Mouse (Mus musculus): ENCODE data around the gene Adcy4.

Gene Adcy4

GRCm38 (mm10) chr14:55783958-55784235, at the start of gene Adcy4:
TSS of gene Adcy4 (minus strand) at chr14:55784095.
- no peak for DNase-seq (ENCODE audit: low read depth, low spot score)

GRCm38 (mm10) chr14:55833126-55833525, 49.2 kb upstream of the Adcy4 start:
- DNase-seq (ENCODE audit: low read depth, low spot score) = no peak

DNA sequence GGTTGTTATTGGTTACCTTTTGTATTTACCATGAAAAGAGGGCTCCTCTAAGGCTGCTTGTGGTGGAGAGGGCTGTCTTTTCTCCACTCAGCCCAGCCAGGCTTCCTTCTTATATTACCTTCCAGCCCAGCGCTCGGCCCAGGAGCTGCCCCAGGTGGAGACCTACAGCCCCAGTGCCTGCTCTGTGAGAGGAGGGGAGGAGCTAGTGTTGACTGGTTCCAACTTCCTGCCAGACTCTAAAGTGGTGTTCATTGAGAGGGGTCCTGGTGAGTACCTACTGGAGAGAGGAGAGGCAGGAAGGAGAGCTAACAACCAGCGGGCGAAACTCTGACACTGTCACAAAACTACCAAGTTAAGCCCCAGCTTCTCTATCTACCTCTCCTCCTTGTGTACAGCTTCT, 46.4 kb upstream of the Adcy4 start:
- DNase-seq (ENCODE audit: low read depth, low spot score) = no peak

DNA sequence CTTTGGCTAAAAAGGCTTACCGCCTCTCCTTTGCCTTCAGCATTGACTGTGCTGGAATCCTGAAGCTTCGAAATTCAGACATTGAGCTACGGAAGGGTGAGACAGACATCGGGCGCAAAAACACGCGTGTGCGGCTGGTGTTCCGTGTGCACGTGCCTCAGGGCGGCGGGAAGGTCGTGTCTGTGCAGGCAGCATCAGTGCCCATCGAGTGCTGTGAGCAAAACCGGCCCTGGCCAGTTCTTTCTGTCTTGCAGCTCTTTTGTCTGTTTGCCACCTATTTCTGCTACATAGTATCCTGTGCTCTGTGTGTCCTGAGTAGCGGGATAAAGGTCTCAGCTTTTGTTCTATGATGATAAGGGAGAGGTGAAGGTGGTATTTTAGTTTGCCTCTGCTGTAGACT, 46.0 kb upstream of the Adcy4 start:
- DNase-seq (ENCODE audit: low read depth, low spot score) = no peak

DNA sequence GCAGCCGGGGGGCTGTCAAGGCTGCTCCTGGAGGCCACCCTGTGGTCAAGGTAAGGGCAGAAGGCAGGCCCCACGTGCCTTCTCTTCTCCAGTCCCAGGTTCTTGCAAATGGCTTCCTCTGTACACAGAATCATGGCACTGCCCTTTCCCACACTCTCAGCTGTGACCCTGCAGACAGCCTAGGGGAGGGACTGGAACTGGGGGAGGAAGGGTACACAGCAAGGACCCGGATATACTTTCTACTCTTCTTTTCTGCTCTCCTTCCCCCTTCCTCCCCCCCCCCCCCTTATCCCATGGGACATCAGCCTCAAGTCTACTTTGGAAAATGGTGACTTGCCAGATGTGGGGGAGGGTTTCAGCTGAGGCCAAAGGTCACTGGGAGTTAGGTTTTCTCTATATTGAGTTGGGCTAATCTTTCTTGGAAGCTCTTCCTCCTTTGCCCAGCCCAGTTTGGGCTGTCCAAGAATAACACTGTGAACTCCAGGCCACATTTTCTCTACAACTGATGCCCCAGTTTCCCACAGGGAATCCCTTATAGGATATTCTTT, 44.9 kb upstream of the Adcy4 start:
- no peak for DNase-seq (ENCODE audit: low read depth, low spot score)

- no peak for DNase-seq (ENCODE audit: low read depth, low spot score)
Observed at GRCm38 (mm10) chr14:55826551-55827340, 42.9 kb upstream of the Adcy4 start.

DNA sequence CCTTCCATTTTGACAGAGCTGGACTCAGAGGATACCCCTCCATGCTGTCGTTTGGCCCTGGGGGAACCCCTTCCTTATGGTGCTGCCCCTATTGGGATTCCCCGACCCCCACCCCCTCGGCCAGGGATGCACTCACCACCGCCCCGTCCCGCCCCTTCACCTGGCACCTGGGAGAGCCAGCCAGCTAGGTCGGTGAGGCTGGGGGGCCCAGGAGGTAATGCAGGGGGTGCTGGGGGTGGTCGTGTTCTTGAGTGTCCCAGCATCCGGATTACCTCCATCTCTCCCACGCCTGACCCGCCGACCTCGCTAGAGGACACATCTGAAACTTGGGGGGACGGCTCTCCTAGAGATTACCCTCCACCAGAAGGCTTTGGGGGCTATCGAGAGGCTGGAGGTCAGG, 42.2 kb upstream of the Adcy4 start:
- DNase-seq (ENCODE audit: low read depth, low spot score) = no peak

- DNase-seq (ENCODE audit: low read depth, low spot score) = no peak
Observed at GRCm38 (mm10) chr14:55825216-55826051, 41.5 kb upstream of the Adcy4 start.

DNA sequence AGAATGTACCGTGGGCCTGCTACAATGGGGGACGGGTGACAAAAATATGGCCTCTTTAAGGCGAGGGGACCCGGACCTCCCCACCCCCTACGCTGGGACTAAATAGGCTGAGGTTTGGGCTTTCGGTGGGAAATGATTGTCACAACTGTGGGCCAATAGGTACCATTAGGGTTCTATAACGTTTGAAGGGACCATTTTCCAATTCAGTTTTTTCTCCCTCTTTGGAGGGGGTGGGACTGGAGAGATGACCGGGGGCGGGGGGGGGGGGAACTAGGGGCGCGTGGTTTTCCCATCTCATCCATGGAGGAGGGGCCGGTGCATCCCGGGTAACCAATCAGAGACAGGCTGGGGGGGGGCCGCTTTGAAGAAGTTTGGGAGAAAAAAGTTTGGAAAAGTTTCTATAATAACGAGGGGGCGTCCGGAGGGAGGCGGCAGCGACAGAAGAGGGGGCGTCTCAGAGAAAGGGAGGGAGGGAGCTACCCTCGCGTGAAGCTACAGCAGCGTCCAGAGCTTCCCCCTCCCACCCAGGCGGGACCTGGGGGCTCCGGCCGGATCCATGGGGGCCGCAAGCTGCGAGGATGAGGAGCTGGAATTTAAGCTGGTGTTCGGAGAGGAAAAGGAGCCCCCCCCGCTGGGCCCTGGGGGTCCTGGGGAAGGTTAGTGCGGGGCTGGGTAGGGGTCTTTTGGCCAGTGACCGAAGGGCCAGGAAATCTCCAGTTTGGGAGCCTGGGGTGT, 40.8 kb upstream of the Adcy4 start:
- DNase-seq (ENCODE audit: low read depth, low spot score) = no peak

GRCm38 (mm10) chr14:55824001-55824480, 40.1 kb upstream of the Adcy4 start:
- no peak for DNase-seq (ENCODE audit: low read depth, low spot score)

DNA sequence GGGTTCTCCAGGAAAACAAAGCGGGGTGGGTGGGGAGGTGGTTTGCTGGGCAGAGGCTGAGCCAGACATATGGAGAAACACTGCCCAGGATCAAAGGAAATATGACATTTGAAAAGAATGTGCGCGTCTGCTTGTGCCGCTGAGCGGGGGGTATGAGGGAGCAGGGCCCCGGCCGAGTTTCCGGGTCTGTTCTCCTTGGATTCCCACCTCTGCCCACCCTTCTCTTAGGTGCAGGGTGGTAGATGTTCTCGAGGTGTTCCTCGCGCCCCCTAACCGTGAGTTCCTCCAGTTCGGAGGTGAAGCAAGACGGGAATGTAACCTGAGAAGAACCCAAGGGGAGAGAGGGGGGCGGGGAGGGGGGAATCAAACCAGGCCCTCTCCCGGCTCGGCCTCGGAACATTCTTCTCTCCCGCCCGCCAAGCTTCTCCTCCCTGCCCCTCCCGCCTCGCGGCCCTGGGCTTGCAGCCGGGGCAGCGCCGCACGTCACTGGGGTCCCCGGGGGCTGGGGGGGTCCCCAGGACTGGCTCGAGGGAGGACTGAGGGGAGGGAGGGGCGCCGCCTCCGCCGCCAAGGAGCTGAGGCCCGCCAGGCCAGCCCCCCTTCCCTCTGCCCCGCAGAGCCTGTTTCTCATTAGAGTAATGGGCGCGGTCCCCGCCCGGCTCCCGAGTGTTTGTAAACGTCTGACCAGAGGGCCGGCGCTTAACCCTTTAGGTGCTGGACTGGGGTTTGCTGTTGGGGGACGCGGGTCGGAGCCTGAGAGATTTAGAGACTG, 39.3 kb upstream of the Adcy4 start, which contains the start of gene Nfatc4:
TSS of gene Nfatc4 (plus strand) at position 154 of the 772 bp plus-strand sequence.
- DNase-seq (ENCODE audit: low read depth, low spot score) = no peak

GRCm38 (mm10) chr14:55822435-55822990, 38.6 kb upstream of the Adcy4 start:
- peak; percentile 91 for DNase-seq (ENCODE audit: low read depth, low spot score)

DNA sequence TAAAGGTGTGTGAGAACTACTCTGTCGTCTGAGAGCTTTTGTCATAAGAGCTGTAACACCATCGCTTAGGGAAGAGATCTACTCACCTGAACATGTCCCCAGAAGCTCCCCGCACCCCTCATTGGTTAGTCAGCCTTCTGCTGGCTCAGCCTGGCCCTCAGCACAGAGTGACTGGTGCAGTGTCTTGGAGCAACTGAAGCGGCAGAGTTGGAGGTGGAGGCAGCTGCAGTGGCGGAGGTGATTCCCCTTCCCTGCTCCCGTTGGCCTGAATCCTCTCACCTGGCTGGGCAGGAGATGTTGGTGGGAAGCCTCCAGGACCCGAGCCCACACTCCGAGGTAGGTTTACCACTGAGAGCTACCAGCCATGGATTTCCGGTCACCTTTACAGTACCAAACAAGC, 36.7 kb upstream of the Adcy4 start:
- DNase-seq (ENCODE audit: low read depth, low spot score) = no peak

DNA sequence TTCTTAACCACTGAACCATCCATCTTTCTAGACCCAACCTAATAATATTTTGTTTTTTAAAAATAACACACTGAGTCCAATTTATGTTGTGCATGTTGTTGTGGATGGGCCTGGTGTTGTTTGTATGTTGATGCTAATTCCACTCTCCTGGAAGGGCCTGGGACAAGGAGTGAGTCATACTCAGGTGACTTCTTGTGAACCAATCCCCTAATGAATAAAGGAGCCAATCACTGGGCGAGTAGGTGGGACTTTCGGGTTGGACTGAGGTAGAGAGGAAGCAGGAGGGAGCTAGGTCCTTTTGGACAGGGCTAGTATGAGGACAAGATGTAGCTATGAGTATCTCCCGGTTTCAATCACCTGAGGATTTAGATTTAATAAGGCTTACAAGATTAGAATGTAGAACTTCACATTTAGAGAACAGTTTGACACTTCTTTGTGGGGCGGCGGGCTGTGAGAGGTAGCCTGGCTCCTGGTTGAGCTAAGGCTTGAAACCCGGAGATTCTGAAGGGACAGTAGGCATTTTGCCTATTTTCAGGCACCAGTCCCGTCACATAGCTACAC, 36.0 kb upstream of the Adcy4 start:
- no peak for DNase-seq (ENCODE audit: low read depth, low spot score)

DNA sequence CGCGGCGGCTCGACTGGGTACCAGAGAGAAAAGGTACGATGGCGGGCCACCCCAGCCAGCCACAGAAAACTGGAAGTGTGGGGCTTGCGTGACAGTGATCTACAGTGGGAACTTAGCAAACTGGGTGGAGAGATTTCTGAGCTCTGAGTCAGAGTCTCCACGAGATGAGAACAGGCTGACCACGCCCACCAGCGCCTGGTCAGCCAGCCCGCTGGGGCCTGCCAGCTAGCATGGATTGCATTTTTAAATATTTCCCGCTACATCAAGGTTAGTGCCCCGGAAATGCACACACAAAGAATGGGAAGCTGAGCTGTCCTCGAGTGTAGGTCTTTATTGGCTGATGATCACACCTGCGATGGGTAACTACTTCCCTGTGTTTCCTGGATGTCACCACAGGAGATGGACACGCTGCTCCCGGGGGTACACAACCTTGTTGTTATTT, 31.4 kb upstream of the Adcy4 start:
- peak; percentile 58 for DNase-seq (ENCODE audit: low read depth, low spot score)

- DNase-seq (ENCODE audit: low read depth, low spot score) = peak; percentile 87
Observed at GRCm38 (mm10) chr14:55814885-55815284, 31.0 kb upstream of the Adcy4 start.

DNA sequence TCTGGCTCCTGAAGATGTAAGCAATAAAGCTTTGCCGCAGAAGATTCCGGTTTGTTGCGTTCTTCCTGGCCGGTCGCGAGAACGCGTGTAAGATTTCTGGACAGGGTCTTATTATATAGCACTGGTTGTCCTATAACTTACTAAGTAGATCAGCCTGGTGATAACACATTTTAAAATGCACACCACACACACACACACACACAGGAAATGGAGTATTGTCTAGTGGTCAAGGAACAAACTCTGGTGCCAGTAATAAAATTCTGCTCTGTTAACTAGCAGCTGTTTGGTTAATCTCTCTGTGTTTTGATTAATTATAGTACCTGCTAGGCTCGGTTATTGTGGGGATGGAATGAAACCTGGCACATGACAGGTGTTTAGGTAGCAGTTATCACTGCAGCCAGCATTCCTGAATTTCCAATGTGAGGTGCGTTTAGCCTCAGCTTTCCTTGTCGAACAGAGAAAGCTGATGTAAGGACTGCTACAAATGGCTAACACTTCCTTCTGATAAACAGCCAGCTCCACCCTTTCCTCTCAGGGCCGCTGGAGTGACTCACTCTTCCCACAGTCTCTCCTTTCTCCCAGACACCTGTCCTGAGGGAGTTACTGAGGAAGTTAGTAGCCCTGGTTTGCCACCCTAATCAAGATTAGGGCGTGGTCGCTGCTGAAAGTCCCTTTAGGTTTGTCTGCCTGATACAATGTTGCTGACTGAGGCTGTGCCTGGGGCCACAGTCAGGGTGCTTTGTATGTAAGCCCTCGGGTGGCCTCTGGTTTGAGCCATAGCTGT, 11.7 kb upstream of the Adcy4 start:
- no peak for DNase-seq (ENCODE audit: low read depth, low spot score)

GRCm38 (mm10) chr14:55793946-55794345, 10.1 kb upstream of the Adcy4 start:
- no peak for DNase-seq (ENCODE audit: low read depth, low spot score)

- DNase-seq (ENCODE audit: low read depth, low spot score) = no peak
Observed at GRCm38 (mm10) chr14:55793461-55793860, 9.6 kb upstream of the Adcy4 start.
